Mouse (Mus musculus) left cerebral cortex, postnatal 10 days (tissue): ENCODE results near the gene Slc25a11. TPM values are rescaled to one million over a fixed set of nuclear protein-coding genes. Genes with fewer than 3 reads are reported as not detected.

Source experiments
- DNase-seq, 2 experiments: peaks; one replicate each; pipeline ENCODE4 v3.0.0; 2021 to 2022; ENCODE audit warnings: low spot score in 2 of 2, mixed read lengths in 1 of 2; ENCODE audit errors: extremely low spot score in 1 of 2
- intact Hi-C: fragments of 180-260 bp; cut with DNase I; formaldehyde crosslinking; loops from one replicate; pipeline ENCODE4 v1.15.1; 2025
- total RNA-seq, 2 experiments: library from RNA; stranded (reverse); gene quantifications; 2 replicates each; pipeline ENCODE4 v1.2.3; 2021

Slc25a11 gene
- 100 to 1,000 TPM; 112 to 121 TPM for total RNA-seq

GRCm38 (mm10) chr11:70646691-70647650 lies at the start of gene Slc25a11, which contains the start of gene Rnf167:
Gene Slc25a11, minus strand, starts transcription at chr11:70647479.
Gene Rnf167, plus strand, starts transcription at chr11:70647235.
- intact Hi-C loops: no loop called here
- peak; percentile 96 to 99 for DNase-seq

GRCm38 (mm10) chr11:70693504-70693903 lies 46.2 kb upstream of the Slc25a11 start:
- DNase-seq: no peak
- intact Hi-C loops: no loop called here

GRCm38 (mm10) chr11:70689578-70689977 lies 42.3 kb upstream of the Slc25a11 start:
- intact Hi-C loops: loop anchor here (5.0 kb wide), 1 partner anchor 63 kb away; no protein-coding TSS in a partner anchor
- DNase-seq: no peak

- no peak for DNase-seq
- intact Hi-C loops: loop anchor here (5.0 kb wide), 1 partner anchor 64 kb away; no protein-coding TSS in a partner anchor
These were observed 41.1 kb upstream of the Slc25a11 start for GRCm38 (mm10) chr11:70688372-70688771.

- intact Hi-C loops: loop anchor here (5.0 kb wide), 1 partner anchor 65 kb away; no protein-coding TSS in a partner anchor
These were observed 40.4 kb upstream of the Slc25a11 start, which contains the start of gene Camta2 for GRCm38 (mm10) chr11:70687601-70688199. Gene Camta2, minus strand, starts transcription at chr11:70688105.

GRCm38 (mm10) chr11:70686901-70687566 lies 39.8 kb upstream of the Slc25a11 start:
- intact Hi-C loops: loop anchor here (5.0 kb wide), 1 partner anchor 65 kb away; no protein-coding TSS in a partner anchor
- DNase-seq: peak in 1 of 2 experiments; percentile 67

More at GRCm38 (mm10) chr11:70687601-70688199, 40.4 kb upstream of the Slc25a11 start, which contains the start of gene Camta2:
- peak; percentile 78 to 95 for DNase-seq

GRCm38 (mm10) chr11:70683640-70684039 lies 36.4 kb upstream of the Slc25a11 start:
- no peak for DNase-seq
- intact Hi-C loops: no loop called here

- peak; percentile 53 to 68 for DNase-seq
- intact Hi-C loops: no loop called here
These were observed 34.8 kb upstream of the Slc25a11 start for GRCm38 (mm10) chr11:70681897-70682581.

GRCm38 (mm10) chr11:70681170-70681569 lies 33.9 kb upstream of the Slc25a11 start:
- DNase-seq: no peak
- intact Hi-C loops: no loop called here

GRCm38 (mm10) chr11:70679894-70680293 lies 32.6 kb upstream of the Slc25a11 start:
- DNase-seq: peak in 1 of 2 experiments; percentile 29
- intact Hi-C loops: no loop called here

GRCm38 (mm10) chr11:70679361-70679760 lies 32.1 kb upstream of the Slc25a11 start:
- no peak for DNase-seq

GRCm38 (mm10) chr11:70678576-70678975 lies 31.3 kb upstream of the Slc25a11 start:
- peak in 1 of 2 experiments; percentile 10 for DNase-seq
- intact Hi-C loops: no loop called here

More at GRCm38 (mm10) chr11:70679361-70679760, 32.1 kb upstream of the Slc25a11 start:
- intact Hi-C loops: no loop called here

- DNase-seq: peak in 1 of 2 experiments; percentile 18
- intact Hi-C loops: no loop called here
These were observed 30.8 kb upstream of the Slc25a11 start for GRCm38 (mm10) chr11:70678092-70678491.

GRCm38 (mm10) chr11:70674501-70674900 lies 27.2 kb upstream of the Slc25a11 start:
- intact Hi-C loops: no loop called here
- peak in 1 of 2 experiments; percentile 36 for DNase-seq

- intact Hi-C loops: no loop called here
- DNase-seq: peak in 1 of 2 experiments; percentile 12
These were observed 26.7 kb upstream of the Slc25a11 start for GRCm38 (mm10) chr11:70674014-70674413.

GRCm38 (mm10) chr11:70671333-70672047 lies 24.2 kb upstream of the Slc25a11 start:
- peak in 1 of 2 experiments; percentile 25 for DNase-seq
- intact Hi-C loops: no loop called here

GRCm38 (mm10) chr11:70670483-70670882 lies 23.2 kb upstream of the Slc25a11 start:
- intact Hi-C loops: no loop called here

More at GRCm38 (mm10) chr11:70670483-70670882, 23.2 kb upstream of the Slc25a11 start:
- peak in 1 of 2 experiments; percentile 39 for DNase-seq
